Mouse (Mus musculus) spleen, postnatal 0 days (tissue): ENCODE measurements around the gene Vars2. TPM values are rescaled to one million over a fixed set of nuclear protein-coding genes. Genes with fewer than 3 reads are reported as not detected.

Experiments
- polyA plus RNA-seq: library from polyadenylated mRNA; unstranded; fragments of >200 nt; fragmentation: Nextera tagmentation; extraction: Ambion mirVana; gene quantifications from 2 replicates; pipeline ENCODE4 v1.2.1, GENCODE M21; 2015

Vars2 gene
- polyA plus RNA-seq: 7.5 and 7.6 TPM in 2 replicates

DNA sequence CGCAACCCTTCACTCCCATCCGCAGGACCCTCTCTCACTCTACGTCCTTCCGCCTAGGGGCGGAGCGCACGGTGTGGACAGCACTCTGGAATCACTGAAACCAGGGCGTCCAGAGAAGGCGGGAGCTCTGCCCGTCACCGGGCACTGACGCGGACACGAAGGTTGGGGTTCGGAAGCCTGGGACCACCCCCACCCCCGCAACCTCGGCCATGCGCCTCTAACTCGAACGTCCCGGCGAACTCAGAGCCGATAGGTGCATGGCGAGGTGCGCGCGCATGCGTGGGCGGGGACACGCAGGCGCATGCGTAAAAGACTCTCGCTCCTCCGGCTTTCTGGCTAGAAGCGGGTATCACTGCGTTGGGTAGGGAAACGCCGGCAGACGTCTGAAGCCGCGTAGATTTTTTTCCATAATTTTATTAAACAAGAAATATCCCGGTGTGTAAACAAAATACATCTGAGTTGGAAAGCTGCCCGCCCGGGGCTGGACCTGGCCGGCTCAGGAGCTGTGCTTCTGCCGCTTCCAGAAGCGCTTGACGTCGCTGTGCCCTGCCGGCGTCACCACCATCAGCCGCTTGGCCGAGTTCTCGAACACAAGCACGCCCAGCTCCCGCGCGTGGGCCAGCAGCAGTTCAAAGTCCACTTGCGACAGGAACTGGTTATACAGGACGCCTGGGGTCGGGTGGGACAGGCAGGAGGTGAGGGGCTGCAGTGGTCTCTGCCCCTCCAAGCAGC lies at the start of gene Vars2:
TSS of gene Vars2 (minus strand) at position 259 of the 732 bp plus-strand sequence.

DNA sequence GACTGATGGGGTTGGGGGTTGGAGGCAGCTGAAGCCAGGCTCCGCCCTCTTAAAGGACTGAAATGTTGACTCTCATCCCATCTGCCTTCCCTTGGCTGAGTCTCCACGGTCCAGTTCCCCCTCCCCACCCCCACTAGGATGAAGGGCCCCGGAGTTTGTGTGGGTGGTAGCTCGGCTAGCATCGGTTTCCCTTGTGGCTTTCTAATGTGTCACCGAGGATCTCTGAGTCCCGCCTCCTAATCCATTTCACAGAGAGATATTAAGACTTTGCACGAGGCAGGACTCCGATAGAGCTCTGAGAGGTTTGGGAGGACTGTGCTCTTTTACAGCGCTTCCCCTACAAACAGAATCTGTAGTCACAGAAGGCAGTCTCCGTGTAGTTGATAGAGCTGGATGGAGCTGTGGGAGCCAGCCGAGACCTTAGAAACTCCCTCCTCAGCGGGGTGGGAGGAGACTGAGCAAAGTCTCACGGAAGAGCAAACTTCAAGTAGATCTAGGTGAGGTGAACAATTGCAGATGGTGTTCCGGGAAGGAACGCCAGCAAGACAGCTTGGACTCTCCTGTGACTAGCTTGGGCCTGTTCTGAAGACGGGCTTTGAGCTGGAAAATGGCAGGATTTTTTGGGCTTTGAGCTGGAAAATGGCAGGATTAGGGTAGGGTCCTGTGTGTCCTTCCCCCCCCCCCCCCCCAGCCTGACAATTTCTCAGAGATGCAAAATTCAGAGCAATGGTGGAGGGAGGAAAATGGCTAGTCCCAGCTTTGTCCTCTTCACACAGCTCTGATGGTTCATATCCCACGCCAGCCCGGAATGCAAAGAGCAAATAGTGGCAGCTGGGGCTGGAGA lies 37.5 kb upstream of the Vars2 start, which contains the start of gene Ddr1:
TSS of gene Ddr1 (minus strand) at position 1 of the 844 bp plus-strand sequence.

DNA sequence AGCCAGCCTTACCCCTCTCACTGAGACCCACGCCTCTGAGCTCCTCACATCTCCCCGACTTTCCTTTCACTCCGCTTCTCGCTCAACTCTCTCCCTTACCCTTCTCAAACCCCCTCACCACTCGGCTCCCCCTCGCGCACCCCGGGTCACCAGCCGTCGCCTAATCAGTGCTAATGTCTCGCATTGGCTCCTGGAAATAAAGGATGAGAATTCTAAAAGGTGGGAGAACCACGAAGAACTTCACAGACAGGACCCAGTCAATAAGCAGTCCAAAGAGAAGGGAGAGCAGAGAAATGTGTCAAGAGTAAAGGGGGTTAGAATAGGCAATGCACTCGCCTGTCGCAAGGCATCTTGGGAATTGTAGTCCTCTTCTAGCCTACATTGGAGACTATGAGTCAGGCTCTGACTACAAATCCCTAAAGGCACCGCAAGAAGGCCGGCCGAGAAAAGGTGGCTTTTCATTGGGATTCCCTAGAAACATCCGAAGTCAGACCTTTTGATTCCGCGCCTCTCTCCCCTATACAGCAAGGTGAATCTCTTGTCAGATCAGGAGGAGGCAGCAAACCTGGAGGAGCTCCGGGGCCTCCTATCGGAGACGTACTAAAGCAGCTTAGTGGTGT lies 6.1 kb upstream of the Vars2 start, which contains the start of gene Gtf2h4:
TSS of gene Gtf2h4 (minus strand) at position 324 of the 620 bp plus-strand sequence.

DNA sequence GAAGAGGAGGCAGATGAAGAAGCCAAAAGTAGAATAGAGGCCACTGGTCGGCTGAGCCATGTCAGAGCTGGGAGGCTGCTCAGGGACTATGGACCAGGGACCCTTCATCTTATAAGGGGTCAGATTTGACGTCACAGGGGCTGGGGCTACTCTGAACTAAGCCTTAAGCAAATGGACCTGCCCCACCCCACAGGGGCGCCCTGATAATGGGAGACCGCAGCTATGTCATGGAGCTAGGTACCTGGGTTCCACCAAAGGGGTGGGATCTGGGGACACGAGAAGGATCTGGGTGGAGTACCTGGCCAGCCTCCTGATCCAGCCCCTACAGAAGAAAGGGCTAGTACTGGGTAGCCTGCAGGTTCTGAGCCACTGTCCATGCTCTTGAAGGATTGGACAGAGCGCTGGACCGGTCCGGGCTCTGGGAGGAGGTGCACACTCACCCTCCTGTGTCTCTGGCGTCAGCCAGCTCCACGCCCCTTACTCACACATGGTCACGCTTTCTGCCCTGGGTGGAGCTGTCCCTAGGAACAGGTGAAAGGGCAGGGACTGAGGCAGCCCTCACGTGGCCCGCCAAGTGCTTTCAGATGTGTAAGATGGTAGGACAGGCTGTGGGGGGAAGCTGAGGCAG lies 23.7 kb downstream of the Vars2 start, which contains the start of gene Mucl3:
TSS of gene Mucl3 (minus strand) at position 87 of the 628 bp plus-strand sequence.

DNA sequence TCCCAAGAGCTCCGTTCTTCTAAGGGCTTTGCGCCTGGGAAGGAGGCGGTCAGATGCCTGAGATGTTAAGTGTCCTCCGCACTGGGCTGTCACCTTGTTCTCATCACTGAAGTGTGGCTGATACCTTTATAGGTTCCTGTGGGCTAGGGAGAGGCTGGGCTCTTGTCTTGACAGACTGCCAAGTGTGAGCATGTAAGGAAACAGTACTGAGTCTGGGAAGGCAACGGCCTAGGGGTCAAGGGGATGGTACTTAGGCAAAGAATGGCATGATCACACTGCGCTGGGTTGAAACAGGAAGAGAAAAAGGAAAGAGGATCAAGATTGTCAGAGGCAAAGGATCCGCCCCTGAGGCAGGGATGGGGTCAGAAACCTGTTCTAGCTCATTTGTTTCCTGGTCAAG lies 40.9 kb downstream of the Vars2 start, which contains the start of gene Gm9573:
TSS of gene Gm9573 (minus strand) at position 101 of the 400 bp plus-strand sequence.

Other genes with a start within 250 kb of the Vars2 start
- gene H2-Q6, start 242.7 kb downstream of the Vars2 start, polyA plus RNA-seq: 2.0 and 2.4 TPM in 2 replicates
- gene H2-Q7, start 228.4 kb downstream of the Vars2 start, polyA plus RNA-seq: 3.9 and 4.6 TPM in 2 replicates
- gene H2-Q10, start 197.5 kb downstream of the Vars2 start, polyA plus RNA-seq: 12.6 and 15.2 TPM in 2 replicates
- gene Pou5f1, start 161.6 kb downstream of the Vars2 start, polyA plus RNA-seq: 0.10 and 0.12 TPM in 2 replicates
- 46.3 and 52.7 TPM in 2 replicates for gene Tcf19, start 150.8 kb downstream of the Vars2 start, polyA plus RNA-seq
- 9.7 and 11.4 TPM in 2 replicates for gene Cchcr1, start 150.5 kb downstream of the Vars2 start, polyA plus RNA-seq
- 0.16 TPM in 1 of 2 replicates, not detected in the other for gene Psors1c2, start 134.4 kb downstream of the Vars2 start, polyA plus RNA-seq
- gene Cdsn, start 115.5 kb downstream of the Vars2 start, polyA plus RNA-seq: 0.05 and 0.07 TPM in 2 replicates
- not detected in 2 replicates for gene 2300002M23Rik, start 100.1 kb downstream of the Vars2 start, polyA plus RNA-seq
- gene Sfta2, start 66.0 kb downstream of the Vars2 start, polyA plus RNA-seq: not detected in 2 replicates
- gene Gm9573, start 41.0 kb downstream of the Vars2 start, polyA plus RNA-seq: not detected in 2 replicates
- 0.07 and 0.12 TPM in 2 replicates for gene Mucl3, start 23.9 kb downstream of the Vars2 start, polyA plus RNA-seq
- gene Gtf2h4, start 6.1 kb upstream of the Vars2 start, polyA plus RNA-seq: 23.5 and 25.8 TPM in 2 replicates
- gene Ddr1, start 37.0 kb upstream of the Vars2 start, polyA plus RNA-seq: 13.8 and 18.6 TPM in 2 replicates
- 32.9 and 36.5 TPM in 2 replicates for gene Ier3, start 154.1 kb upstream of the Vars2 start, polyA plus RNA-seq
- 45.6 and 54.3 TPM in 2 replicates for gene Flot1, start 155.6 kb upstream of the Vars2 start, polyA plus RNA-seq
- 563 and 593 TPM in 2 replicates for gene Tubb5, start 170.7 kb upstream of the Vars2 start, polyA plus RNA-seq
- gene Mdc1, start 173.9 kb upstream of the Vars2 start, polyA plus RNA-seq: 6.5 and 7.6 TPM in 2 replicates
- 38.0 and 41.2 TPM in 2 replicates for gene Nrm, start 193.7 kb upstream of the Vars2 start, polyA plus RNA-seq
- 28.7 and 37.7 TPM in 2 replicates for gene Ppp1r18, start 198.0 kb upstream of the Vars2 start, polyA plus RNA-seq
- 33.5 and 34.1 TPM in 2 replicates for gene Dhx16, start 212.2 kb upstream of the Vars2 start, polyA plus RNA-seq
- gene 2310061I04Rik, start 229.8 kb upstream of the Vars2 start, polyA plus RNA-seq: 16.2 and 16.7 TPM in 2 replicates
- gene Atat1, start 242.5 kb upstream of the Vars2 start, polyA plus RNA-seq: 9.9 and 11.9 TPM in 2 replicates
- 71.9 and 77.8 TPM in 2 replicates for gene Mrps18b, start 248.8 kb upstream of the Vars2 start, polyA plus RNA-seq
- gene Ppp1r10, start 248.8 kb upstream of the Vars2 start, polyA plus RNA-seq: 17.4 and 18.4 TPM in 2 replicates